Mouse (Mus musculus) kidney, adult 2 months (tissue): ENCODE results near the gene Pex10. TPM values are rescaled to one million over a fixed set of nuclear protein-coding genes. Genes with fewer than 3 reads are reported as not detected.
A peak's percentile ranks its signal among the peaks of the same experiment; 100 is the strongest.
"Not testable (repeated sequence)": the region's sequence is repeated elsewhere in the genome, so short reads cannot be mapped to it uniquely, and the experiment has no call there.

Source experiments
- DNase-seq: peaks from one replicate; pipeline ENCODE4 v3.0.0; 2021
- H3K27ac ChIP-seq: fragments of 200-500 bp; 2 replicates; pipeline ENCODE4 v1.5.1; 2012; ENCODE audit warnings: low read depth, low read length, control low read depth, inconsistent platforms; ENCODE audit not compliant: insufficient read depth
- H3K27me3 ChIP-seq: fragments of 200-500 bp; replicated peaks from 2 replicates; pipeline ENCODE4 v1.6.1; 2012; ENCODE audit warnings: mild to moderate bottlenecking, moderate library complexity, low read length, inconsistent platforms; ENCODE audit not compliant: control insufficient read depth, insufficient read depth
- H3K36me3 ChIP-seq: fragments of 200-500 bp; 2 replicates; pipeline ENCODE4 v1.6.1; 2012; ENCODE audit warnings: mild to moderate bottlenecking, moderate library complexity, low read length, inconsistent platforms; ENCODE audit not compliant: control insufficient read depth, insufficient read depth
- H3K4me1 ChIP-seq: fragments of 200-500 bp; 2 replicates; pipeline ENCODE4 v1.6.1; 2011; ENCODE audit warnings: low read length; ENCODE audit not compliant: control insufficient read depth, insufficient read depth
- H3K4me3 ChIP-seq: fragments of 200-500 bp; 2 replicates; pipeline ENCODE4 v1.5.1; 2011; ENCODE audit warnings: mild to moderate bottlenecking, low read depth, low read length, control low read depth; ENCODE audit not compliant: insufficient read depth
- CTCF ChIP-seq: fragments of 200-500 bp; conservative IDR thresholded peaks from 2 replicates; pipeline ENCODE4 v1.5.1; 2011; ENCODE audit warnings: low read depth, mild to moderate bottlenecking, control low read depth, low read length, moderate library complexity, mixed read lengths; ENCODE audit not compliant: insufficient read depth, insufficient read length
- POLR2A ChIP-seq: fragments of 200-500 bp; IDR thresholded peaks from one replicate; pipeline ENCODE4 v1.6.1; 2011; ENCODE audit warnings: low read depth, low read length, control low read depth
- WGBS: fragments of 180-500 bp; shearing (Covaris S2); methylation state at CpG from one replicate; pipeline ENCODE4 v1.1.7; 2018; 5-methylcytosine and 5-hydroxymethylcytosine counted together
- polyA plus RNA-seq: library from polyadenylated mRNA; depleted of rRNA; stranded (reverse); fragments of >200 nt; gene quantifications from 2 replicates; pipeline ENCODE4 v1.2.3, GENCODE M21; 2012

Pex10 gene
- polyA plus RNA-seq, 1 experiment: 23.9 TPM

DNA sequence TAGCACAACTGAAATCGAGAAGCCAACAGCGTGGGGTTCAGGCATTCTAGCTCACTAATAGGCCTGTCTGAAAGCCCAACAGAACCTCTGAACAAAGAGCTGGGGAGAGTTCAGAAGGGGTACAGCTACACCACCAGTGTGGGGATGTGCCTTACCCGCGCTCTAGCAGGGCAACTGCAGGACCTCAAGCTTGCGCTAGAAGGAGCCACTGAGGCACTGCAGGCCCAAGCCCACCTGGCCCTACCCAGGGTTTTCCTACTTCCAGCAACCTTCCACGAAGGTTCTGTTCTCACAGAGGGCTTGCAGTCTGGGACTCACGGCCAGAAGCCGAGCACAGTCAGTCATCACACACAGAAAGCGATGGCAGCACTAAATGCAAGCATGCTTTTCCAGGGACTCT, 8.3 kb downstream of the Pex10 start:
- no peak overlapping the region for H3K27ac ChIP-seq
- peaks cover 3% of the 10 kb centered on the region; the same call in 1 of the 2 replicates for H3K36me3 ChIP-seq
- WGBS: 90% methylated on average over 9 of the region's 9 CpGs
- no peak for TF ChIP-seq CTCF
- TF ChIP-seq POLR2A: no peak
- H3K27me3 ChIP-seq: no peaks in the 10 kb centered on the region
- H3K4me3 ChIP-seq: no peak overlapping the region
- no peak for DNase-seq
- peaks cover 15% of the 10 kb centered on the region for H3K4me1 ChIP-seq

DNA sequence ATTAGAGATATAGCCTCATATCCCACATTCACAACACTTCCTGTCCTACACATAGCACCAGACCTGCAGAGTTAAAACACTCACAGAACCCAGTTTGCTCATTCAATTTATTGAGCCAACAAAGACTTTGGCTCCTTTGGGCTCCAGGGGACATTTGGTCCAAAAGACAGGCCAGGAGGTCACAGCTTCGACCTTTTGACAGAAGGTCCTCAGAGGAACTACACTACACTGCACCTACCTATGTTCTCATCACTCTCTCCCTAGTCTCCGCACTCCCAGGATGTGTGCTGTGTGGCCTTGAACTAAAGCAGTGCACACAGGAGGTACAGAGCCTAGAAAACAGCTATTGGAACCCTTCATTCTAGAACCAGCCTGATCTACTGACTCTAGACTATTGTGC, 9.0 kb downstream of the Pex10 start:
- no peak for TF ChIP-seq CTCF
- no peak for TF ChIP-seq POLR2A
- WGBS: 69% methylated on average over 2 of the region's 2 CpGs
- Histone ChIP-seq H3K27me3 (no peaks in the 10 kb centered on the region), H3K27ac (no peak overlapping the region), H3K36me3 (peaks cover 7% of the 10 kb centered on the region), H3K4me1 (peaks cover 11% of the 10 kb centered on the region), H3K4me3 (no peak overlapping the region)
- DNase-seq: peak; percentile 65

DNA sequence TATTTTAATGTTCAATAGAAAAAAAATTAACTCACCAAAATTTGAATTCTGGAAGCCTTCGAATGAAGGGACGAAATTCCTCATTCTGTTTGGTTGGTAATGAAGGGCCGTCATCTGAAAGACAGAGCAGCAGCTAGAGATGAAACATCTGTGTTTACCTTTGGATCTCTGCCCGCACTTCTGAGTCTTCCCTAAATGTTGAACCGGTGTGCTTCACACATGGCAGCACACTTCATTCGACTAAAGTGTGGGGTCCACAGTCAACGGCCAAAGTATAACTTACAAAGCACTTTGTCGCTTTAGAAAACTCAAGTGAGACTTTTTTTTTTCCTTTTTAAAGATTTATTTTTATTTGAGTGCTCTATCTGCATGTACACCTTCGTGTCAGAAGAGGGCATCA, 9.9 kb downstream of the Pex10 start:
- Histone ChIP-seq H3K36me3 (peaks cover 7% of the 10 kb centered on the region), H3K27ac (no peak overlapping the region), H3K27me3 (no peaks in the 10 kb centered on the region), H3K4me3 (no peak overlapping the region), H3K4me1 (peaks cover 4% of the 10 kb centered on the region; the same call in 1 of the 2 replicates)
- peak; percentile 53 for DNase-seq
- 47% methylated on average over 9 of the region's 9 CpGs for WGBS
- TF ChIP-seq CTCF (no peak), POLR2A (no peak)

DNA sequence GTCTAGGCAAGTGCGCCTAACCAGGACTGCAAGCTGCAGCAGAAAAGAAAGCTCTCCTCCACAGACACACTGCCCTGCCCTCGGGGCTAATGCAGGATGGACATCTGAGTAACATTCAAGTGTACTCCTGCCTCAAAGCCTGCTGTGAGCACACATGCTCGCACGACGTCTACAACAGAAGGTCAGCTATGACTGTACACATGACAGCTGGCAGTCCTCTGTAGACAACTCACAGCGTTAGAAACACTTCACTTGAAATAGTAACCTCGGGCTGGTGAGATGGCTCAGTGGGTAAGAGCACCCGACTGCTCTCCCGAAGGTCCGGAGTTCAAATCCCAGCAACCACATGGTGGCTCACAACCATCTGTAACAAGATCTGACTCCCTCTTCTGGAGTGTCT, 12.0 kb downstream of the Pex10 start:
- not testable (repeated sequence) for H3K27me3 ChIP-seq, DNase-seq, H3K4me3 ChIP-seq, H3K36me3 ChIP-seq, H3K27ac ChIP-seq
- H3K4me1 ChIP-seq: peaks cover 12% of the 10 kb centered on the region; the same call in 1 of the 2 replicates
- 69% methylated on average over 10 of the region's 10 CpGs for WGBS

DNA sequence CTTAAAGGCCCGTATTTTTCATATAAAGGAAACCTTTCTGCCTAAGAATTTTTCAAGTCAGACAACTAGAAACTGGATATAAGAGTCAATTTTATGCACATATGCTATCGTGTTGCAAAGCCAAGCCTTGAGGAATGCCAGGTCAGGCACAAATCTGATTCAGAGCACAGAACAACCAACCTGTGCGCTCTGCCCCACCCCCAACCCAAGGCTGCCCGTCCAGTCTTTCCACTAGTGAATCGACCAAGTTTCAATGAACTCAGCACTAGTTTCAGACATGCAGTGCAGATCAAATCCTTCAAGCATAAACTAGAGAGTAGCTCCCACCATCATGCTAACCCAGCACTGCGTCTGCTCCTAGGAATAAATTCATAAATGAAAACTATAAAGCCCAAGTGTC, 12.8 kb downstream of the Pex10 start:
- Histone ChIP-seq H3K27ac (no peak overlapping the region), H3K27me3 (no peaks in the 10 kb centered on the region), H3K4me3 (no peak overlapping the region), H3K4me1 (peaks cover 16% of the 10 kb centered on the region; the same call in 1 of the 2 replicates), H3K36me3 (peaks cover 4% of the 10 kb centered on the region)
- DNase-seq: peak; percentile 45
- WGBS: 62% methylated on average over 6 of the region's 6 CpGs
- no peak for TF ChIP-seq CTCF
- no peak for TF ChIP-seq POLR2A

DNA sequence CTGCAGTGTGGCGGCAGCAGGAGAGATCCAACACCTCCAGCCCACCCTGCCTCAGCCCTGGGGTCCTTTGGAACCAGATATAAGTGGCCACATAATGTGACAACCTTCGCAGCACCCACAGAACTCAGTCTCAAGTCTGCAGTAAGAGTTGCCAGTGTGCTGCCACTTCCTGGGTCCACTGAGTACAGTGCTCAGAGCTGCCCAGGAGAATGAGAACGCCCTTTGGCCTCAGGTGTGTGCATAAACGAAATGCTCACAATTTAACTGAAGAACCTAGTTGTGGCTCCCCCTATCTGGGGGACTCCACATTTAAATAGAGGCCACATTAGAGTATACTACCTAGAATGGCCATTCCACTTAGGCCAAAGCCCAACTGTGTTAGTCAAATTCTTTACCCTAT, 16.7 kb downstream of the Pex10 start:
- Histone ChIP-seq H3K27me3 (no peaks in the 10 kb centered on the region), H3K4me3 (no peak overlapping the region), H3K36me3 (peaks cover 4% of the 10 kb centered on the region), H3K27ac (no peak overlapping the region), H3K4me1 (peaks cover 26% of the 10 kb centered on the region; the same call in 1 of the 2 replicates)
- WGBS: 62% methylated on average over 4 of the region's 4 CpGs
- no peak for TF ChIP-seq POLR2A
- TF ChIP-seq CTCF: no peak
- peak; percentile 70 for DNase-seq

DNA sequence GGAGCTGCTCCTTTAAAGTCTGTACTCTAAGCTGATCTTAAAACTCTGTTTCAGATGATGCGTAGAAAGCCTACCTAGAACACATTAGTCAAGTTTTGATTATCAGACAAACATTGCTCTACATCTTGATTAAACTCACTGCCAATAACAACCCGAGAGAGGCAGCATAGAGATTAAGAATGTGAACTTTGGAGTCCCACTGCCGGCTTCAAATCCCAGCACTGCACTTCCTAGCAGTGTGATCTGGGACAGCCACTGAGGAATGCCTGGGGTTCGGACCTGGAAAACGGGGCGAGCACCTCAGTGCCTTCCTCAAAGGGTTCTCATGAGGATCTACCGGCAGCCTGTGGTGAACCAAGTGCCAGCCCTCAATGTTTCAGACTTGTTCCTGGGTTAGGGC, 17.5 kb downstream of the Pex10 start:
- H3K27me3 ChIP-seq: no peaks in the 10 kb centered on the region
- peak overlapping the region; percentile 23; the same call in 1 of the 2 replicates for H3K4me3 ChIP-seq
- DNase-seq: peak; percentile 61
- peak overlapping the region; percentile 4; the same call in 1 of the 2 replicates for H3K27ac ChIP-seq
- H3K4me1 ChIP-seq: peaks cover 26% of the 10 kb centered on the region; the same call in 1 of the 2 replicates
- TF ChIP-seq POLR2A (no peak), CTCF (no peak)
- peaks cover 4% of the 10 kb centered on the region for H3K36me3 ChIP-seq
- WGBS: 51% methylated on average over 7 of the region's 7 CpGs
